Mouse (Mus musculus) spleen, adult 2 months (tissue): ENCODE results near the gene Cdk16.

Experiments used
- CTCF ChIP-seq: fragments of 200-500 bp; IDR thresholded peaks from 2 replicates; pipeline ENCODE4 v1.5.1; 2011; ENCODE audit warnings: mild to moderate bottlenecking, inconsistent platforms; ENCODE audit not compliant: insufficient read depth, insufficient read length, insufficient replicate concordance; ENCODE audit errors: extremely low read depth
- POLR2A ChIP-seq: fragments of 200-500 bp; IDR thresholded peaks from 2 replicates; pipeline ENCODE4 v1.6.1; 2011; ENCODE audit warnings: low read depth, low read length, inconsistent platforms

GRCm38 (mm10) chrX:20658026-20658652 lies 29.6 kb upstream of the Cdk16 start, which contains the start of gene Uba1:
- TF ChIP-seq CTCF (no peak), POLR2A (no peak; the same call in 1 of the 2 replicates)
